Mouse (Mus musculus): ENCODE measurements at regions not wholly inside any gene's neighbourhood (a gene's known extent, or its start where the extent isn't known, plus 50 kb on each side); places are given as distances from the start of the nearest gene placed in this dataset.

DNA sequence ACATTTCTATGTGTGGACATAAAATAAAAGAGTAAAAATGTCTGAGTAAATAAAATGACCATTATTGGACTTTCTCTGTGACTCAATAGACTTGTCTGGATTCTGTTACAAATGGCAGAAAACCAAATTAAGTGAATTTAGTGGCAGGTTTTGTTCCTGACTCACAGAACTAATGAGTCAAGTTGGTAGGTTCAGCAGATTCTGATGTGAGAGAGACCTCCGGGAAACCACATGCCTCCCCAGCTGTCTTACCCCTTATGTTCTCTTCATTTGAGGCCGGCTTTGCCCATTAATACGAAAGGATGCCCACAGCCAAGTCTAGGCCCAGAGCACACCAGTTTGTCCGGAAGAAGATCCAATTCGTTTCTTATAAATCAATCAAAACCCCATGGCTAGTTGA lies 59.4 kb upstream of the Rbms1 start:
- TF ChIP-seq CTCF (IDR thresholded peaks at IDR 0.05) (no peak), POLR2A (IDR thresholded peaks at IDR 0.05; ENCODE audit: insufficient read depth, low read depth, low read length) (no peak)

Measured in heart, adult 2 months (tissue).